Mouse (Mus musculus) MEL (cell line): ENCODE data around the gene Esd. TPM values are rescaled to one million over a fixed set of nuclear protein-coding genes. Genes with fewer than 3 reads are reported as not detected.

Experiments
- DNase-seq: peaks from one replicate; pipeline ENCODE4 v3.0.0; 2011; ENCODE audit warnings: low read depth, low spot score
- H3K27ac ChIP-seq: 2 replicates; pipeline ENCODE4 v1.5.1; 2012; ENCODE audit warnings: low read depth, mild to moderate bottlenecking, control low read depth, low read length, moderate library complexity; ENCODE audit not compliant: control insufficient read depth
- H3K27me3 ChIP-seq, 2 experiments: fragments of 150-350 bp in 1 of 2; sonication (generic) in 1 of 2; 2 replicates each; pipeline ENCODE4 v1.6.1; 2012; ENCODE audit warnings: low read length in 2 of 2, mild to moderate bottlenecking in 2 of 2, improper control_type of control experiment in 1 of 2, moderate library complexity in 1 of 2; ENCODE audit not compliant: insufficient read depth in 2 of 2, control insufficient read depth in 1 of 2
- H3K36me3 ChIP-seq, 2 experiments: 2 replicates each; pipeline ENCODE4 v1.6.1; 2012 to 2014; ENCODE audit warnings: low read length in 2 of 2, improper control_type of control experiment in 1 of 2, inconsistent platforms in 1 of 2, mild to moderate bottlenecking in 1 of 2; ENCODE audit not compliant: insufficient read depth in 2 of 2, control insufficient read depth in 1 of 2
- H3K4me1 ChIP-seq, 2 experiments: fragments of 150-350 bp in 1 of 2; sonication (generic) in 1 of 2; 2 replicates each; pipeline ENCODE4 v1.6.1; 2012; ENCODE audit warnings: low read length in 2 of 2, improper control_type of control experiment in 1 of 2, mild to moderate bottlenecking in 1 of 2; ENCODE audit not compliant: insufficient read depth in 2 of 2, control insufficient read depth in 1 of 2
- H3K4me3 ChIP-seq, 2 experiments: fragments of 150-350 bp in 1 of 2; sonication (generic) in 1 of 2; 2 replicates each; pipeline ENCODE4 v1.5.1; 2012; ENCODE audit warnings: low read depth in 2 of 2, low read length in 2 of 2, mild to moderate bottlenecking in 2 of 2, moderate library complexity in 2 of 2, control low read depth in 1 of 2, improper control_type of control experiment in 1 of 2; ENCODE audit not compliant: control insufficient read depth in 1 of 2, insufficient read depth in 1 of 2
- H3K79me2 ChIP-seq: 2 replicates; pipeline ENCODE4 v1.6.1; 2012; ENCODE audit warnings: mild to moderate bottlenecking, low read length, moderate library complexity; ENCODE audit not compliant: control insufficient read depth, poor library complexity, insufficient read depth
- H3K9ac ChIP-seq: 2 replicates; pipeline ENCODE4 v1.6.1; 2012; ENCODE audit warnings: low read depth, mild to moderate bottlenecking, control low read depth, low read length, moderate library complexity; ENCODE audit not compliant: control insufficient read depth, poor library complexity, severe bottlenecking
- H3K9me3 ChIP-seq: fragments of 150-350 bp; sonication (generic); replicated peaks from 2 replicates; pipeline ENCODE4 v1.6.1; 2012; ENCODE audit warnings: mild to moderate bottlenecking, low read length, improper control_type of control experiment, moderate library complexity; ENCODE audit not compliant: insufficient read depth
- CHD1 ChIP-seq: IDR thresholded peaks from 2 replicates; pipeline ENCODE4 v1.6.1; 2012; ENCODE audit warnings: low read depth, mild to moderate bottlenecking, inconsistent platforms, low read length, improper control_type of control experiment
- ELF1 ChIP-seq: IDR thresholded peaks from 2 replicates; pipeline ENCODE4 v1.6.1; 2014; ENCODE audit warnings: low read depth, mild to moderate bottlenecking, inconsistent platforms, low read length, improper control_type of control experiment, moderate library complexity
- EP300 ChIP-seq, 2 experiments: IDR thresholded peaks; 2 replicates each; pipeline ENCODE4 v1.6.1; 2011; ENCODE audit warnings: improper control_type of control experiment in 2 of 2, low read length in 2 of 2, low read depth in 1 of 2, mild to moderate bottlenecking in 1 of 2
- ETS1 ChIP-seq: IDR thresholded peaks from 2 replicates; pipeline ENCODE4 v1.6.1; 2012; ENCODE audit warnings: low read depth, mild to moderate bottlenecking, inconsistent platforms, low read length, improper control_type of control experiment, moderate library complexity
- GATA1 ChIP-seq: IDR thresholded peaks from 2 replicates; pipeline ENCODE4 v1.6.1; 2011; ENCODE audit warnings: low read depth, low read length, improper control_type of control experiment
- HCFC1 ChIP-seq: IDR thresholded peaks from 2 replicates; pipeline ENCODE4 v1.6.1; 2012; ENCODE audit warnings: low read depth, mild to moderate bottlenecking, inconsistent platforms, low read length, improper control_type of control experiment, moderate library complexity
- JUND ChIP-seq: IDR thresholded peaks from 2 replicates; pipeline ENCODE4 v1.6.1; 2011; ENCODE audit warnings: low read depth, mild to moderate bottlenecking, improper control_type of control experiment, low read length
- KAT2A ChIP-seq: conservative IDR thresholded peaks from 2 replicates; pipeline ENCODE4 v1.6.1; 2012; ENCODE audit warnings: low read depth, low read length, improper control_type of control experiment, inconsistent platforms
- MAZ ChIP-seq: IDR thresholded peaks from 2 replicates; pipeline ENCODE4 v1.6.1; 2012; ENCODE audit warnings: low read depth, mild to moderate bottlenecking, inconsistent platforms, low read length, improper control_type of control experiment
- MYB ChIP-seq: IDR thresholded peaks from 2 replicates; pipeline ENCODE4 v1.6.1; 2011; ENCODE audit warnings: mild to moderate bottlenecking, low read depth, low read length, improper control_type of control experiment
- NELFE ChIP-seq: IDR thresholded peaks from 2 replicates; pipeline ENCODE4 v1.6.1; 2011; ENCODE audit warnings: low read depth, low read length, improper control_type of control experiment
- NRF1 ChIP-seq: IDR thresholded peaks from 2 replicates; pipeline ENCODE4 v1.6.1; 2014; ENCODE audit warnings: low read depth, mild to moderate bottlenecking, inconsistent platforms, low read length, improper control_type of control experiment, moderate library complexity; ENCODE audit not compliant: poor library complexity, insufficient read depth, severe bottlenecking
- POLR2A ChIP-seq, 2 experiments: IDR thresholded peaks; 2 replicates each; pipeline ENCODE4 v1.6.1; 2011 to 2012; ENCODE audit warnings: low read length in 2 of 2, mild to moderate bottlenecking in 2 of 2, control low read depth in 1 of 2, improper control_type of control experiment in 1 of 2, low read depth in 1 of 2, moderate library complexity in 1 of 2; ENCODE audit not compliant: control insufficient read depth in 1 of 2, insufficient read depth in 1 of 2, poor library complexity in 1 of 2
- SIN3A ChIP-seq: IDR thresholded peaks from 2 replicates; pipeline ENCODE4 v1.6.1; 2012; ENCODE audit warnings: low read length, improper control_type of control experiment, inconsistent platforms
- TAL1 ChIP-seq: IDR thresholded peaks from 2 replicates; pipeline ENCODE4 v1.6.1; 2012; ENCODE audit warnings: mild to moderate bottlenecking, inconsistent platforms, low read length, moderate library complexity, mixed read lengths
- UBTF ChIP-seq: IDR thresholded peaks from 2 replicates; pipeline ENCODE4 v1.6.1; 2012; ENCODE audit warnings: low read depth, mild to moderate bottlenecking, inconsistent platforms, low read length, improper control_type of control experiment, moderate library complexity, borderline replicate concordance; ENCODE audit not compliant: insufficient read depth
- ZC3H11A ChIP-seq: IDR thresholded peaks from 2 replicates; pipeline ENCODE4 v1.6.1; 2012; ENCODE audit warnings: low read depth, mild to moderate bottlenecking, inconsistent platforms, low read length, improper control_type of control experiment
- ZMIZ1 ChIP-seq: IDR thresholded peaks from 2 replicates; pipeline ENCODE4 v1.6.1; 2012; ENCODE audit warnings: low read depth, mild to moderate bottlenecking, inconsistent platforms, low read length, improper control_type of control experiment, moderate library complexity
- polyA plus RNA-seq, 2 experiments: library from polyadenylated mRNA; stranded (reverse) in 1 of 2; unstranded in 1 of 2; fragments of >175 nt in 1 of 2; fragments of >200 nt in 1 of 2; gene quantifications; 2 replicates each; pipeline versions ENCODE4 v1.2.1 to v1.2.4; 2012; ENCODE audit warnings: low replicate concordance in 2 of 2, low read depth in 1 of 2; ENCODE audit not compliant: insufficient read length in 2 of 2, insufficient read depth in 1 of 2, missing spikeins in 1 of 2
- total RNA-seq: library from RNA; depleted of rRNA; stranded (reverse); fragments of 300-350 nt; gene quantifications from 2 replicates; pipeline ENCODE4 v1.2.3, GENCODE M21; 2012

Esd gene
- total and polyA plus RNA-seq, 3 experiments, result 150 to 230 TPM; not detected in 1

- DNase-seq, result no peak
- Histone ChIP-seq H3K36me3 (no peaks in the 10 kb centered on the region), H3K27me3 (no peaks in the 10 kb centered on the region), H3K9me3 (no peaks in the 10 kb centered on the region), H3K4me1 (no peaks in the 10 kb centered on the region), H3K27ac (no peak overlapping the region), H3K9ac (no peak overlapping the region), H3K79me2 (no peaks in the 10 kb centered on the region), H3K4me3 (no peak overlapping the region)
- TF ChIP-seq ETS1, result no peak
- no peak for TF ChIP-seq MYB
- TF ChIP-seq NRF1, result no peak
- no peak for TF ChIP-seq NELFE
- TF ChIP-seq ZMIZ1, result no peak
Measured at GRCm38 (mm10) chr14:74794931-74795330, 62.8 kb downstream of the Esd start.

DNA sequence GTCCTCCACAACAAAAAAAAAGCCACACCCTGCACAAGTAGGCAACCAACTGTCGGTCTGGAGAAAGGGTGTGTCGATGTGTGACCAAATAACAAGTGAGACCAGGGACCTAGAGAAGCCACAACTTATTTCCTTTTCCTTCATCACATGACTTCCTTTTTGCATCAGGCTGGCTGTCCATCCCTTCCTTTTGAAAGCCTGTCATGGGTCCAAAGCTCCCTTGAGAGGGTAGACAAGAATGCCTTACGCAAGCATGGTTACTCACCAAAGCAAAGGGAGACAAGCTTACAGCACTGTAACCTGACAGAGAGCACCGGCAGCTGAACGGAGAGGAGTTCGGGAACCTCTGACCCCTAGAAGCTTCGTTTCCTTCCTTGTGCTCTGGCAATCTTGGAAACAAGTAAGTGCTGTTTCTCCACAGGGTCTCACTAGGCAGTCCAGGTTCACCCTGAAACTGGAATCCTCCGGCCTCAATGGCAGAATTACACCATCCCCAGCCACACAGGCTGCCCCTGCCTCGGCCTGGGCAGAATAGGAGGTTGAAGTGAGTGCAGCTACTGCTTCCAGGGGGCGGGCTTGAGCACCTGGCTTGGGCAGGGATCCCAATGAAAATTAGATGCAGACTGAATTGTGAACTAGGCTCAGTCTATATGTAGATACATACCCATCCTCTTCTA is 65.4 kb downstream of the Esd start:
- no peak for DNase-seq
- H3K79me2 ChIP-seq, result no peaks in the 10 kb centered on the region
- no peaks in the 10 kb centered on the region for H3K9me3 ChIP-seq
- no peak overlapping the region for H3K4me3 ChIP-seq
- no peak overlapping the region for H3K9ac ChIP-seq
- no peaks in the 10 kb centered on the region for H3K27me3 ChIP-seq
- H3K27ac ChIP-seq, result no peak overlapping the region
- peaks cover 0 to 2% of the 10 kb centered on the region in 2 experiments; a peak in 1 of 4 replicates for H3K36me3 ChIP-seq
- no peaks in the 10 kb centered on the region for H3K4me1 ChIP-seq
- TF ChIP-seq MYB, result no peak
- no peak for TF ChIP-seq ZC3H11A
- no peak for TF ChIP-seq EP300 (IDR thresholded peaks at IDR 0.05; ENCODE audit: low read depth in 1 of 2, low read length in 2 of 2)
- no peak for TF ChIP-seq GATA1

GRCm38 (mm10) chr14:74798063-74798890 is 66.2 kb downstream of the Esd start:
- peaks cover 0 to 2% of the 10 kb centered on the region in 2 experiments; a peak in 1 of 4 replicates for H3K36me3 ChIP-seq
- H3K27me3 ChIP-seq, result no peaks in the 10 kb centered on the region
- no peak overlapping the region for H3K9ac ChIP-seq
- no peak overlapping the region for H3K27ac ChIP-seq
- no peak for DNase-seq
- H3K9me3 ChIP-seq, result no peaks in the 10 kb centered on the region
- no peak overlapping the region for H3K4me3 ChIP-seq
- no peaks in the 10 kb centered on the region for H3K4me1 ChIP-seq
- H3K79me2 ChIP-seq, result no peaks in the 10 kb centered on the region
- TF ChIP-seq ZMIZ1, result no peak
- TF ChIP-seq MAZ, result no peak
- TF ChIP-seq UBTF, result no peak
- TF ChIP-seq KAT2A, result no peak
- TF ChIP-seq ZC3H11A, result no peak
- TF ChIP-seq CHD1, result no peak
- TF ChIP-seq ELF1, result no peak
- no peak for TF ChIP-seq TAL1
- no peak for TF ChIP-seq GATA1
- no peak for TF ChIP-seq SIN3A
- TF ChIP-seq JUND, result no peak
- TF ChIP-seq POLR2A (IDR thresholded peaks at IDR 0.05; ENCODE audit: control insufficient read depth in 1 of 2, insufficient read depth in 1 of 2, low read depth in 1 of 2, low read length in 2 of 2, poor library complexity in 1 of 2), result no peak
- no peak for TF ChIP-seq HCFC1
